Mouse (Mus musculus): Measurements from ENCODE around the gene Hsd17b11. TPM values are rescaled to one million over a fixed set of nuclear protein-coding genes. Genes with fewer than 3 reads are reported as not detected.

Gene Hsd17b11
- total RNA-seq (2021) (10 to 100 TPM; 67.2 to 69.0 TPM), polyA plus RNA-seq (2012; rRNA removed) (18.2 and 19.2 TPM in 2 replicates)
- long read RNA-seq, partial matches to known transcripts: 0 of 7 reads
- long read RNA-seq, other reads (novel, unspliced or antisense): 5 of 7 reads

DNA sequence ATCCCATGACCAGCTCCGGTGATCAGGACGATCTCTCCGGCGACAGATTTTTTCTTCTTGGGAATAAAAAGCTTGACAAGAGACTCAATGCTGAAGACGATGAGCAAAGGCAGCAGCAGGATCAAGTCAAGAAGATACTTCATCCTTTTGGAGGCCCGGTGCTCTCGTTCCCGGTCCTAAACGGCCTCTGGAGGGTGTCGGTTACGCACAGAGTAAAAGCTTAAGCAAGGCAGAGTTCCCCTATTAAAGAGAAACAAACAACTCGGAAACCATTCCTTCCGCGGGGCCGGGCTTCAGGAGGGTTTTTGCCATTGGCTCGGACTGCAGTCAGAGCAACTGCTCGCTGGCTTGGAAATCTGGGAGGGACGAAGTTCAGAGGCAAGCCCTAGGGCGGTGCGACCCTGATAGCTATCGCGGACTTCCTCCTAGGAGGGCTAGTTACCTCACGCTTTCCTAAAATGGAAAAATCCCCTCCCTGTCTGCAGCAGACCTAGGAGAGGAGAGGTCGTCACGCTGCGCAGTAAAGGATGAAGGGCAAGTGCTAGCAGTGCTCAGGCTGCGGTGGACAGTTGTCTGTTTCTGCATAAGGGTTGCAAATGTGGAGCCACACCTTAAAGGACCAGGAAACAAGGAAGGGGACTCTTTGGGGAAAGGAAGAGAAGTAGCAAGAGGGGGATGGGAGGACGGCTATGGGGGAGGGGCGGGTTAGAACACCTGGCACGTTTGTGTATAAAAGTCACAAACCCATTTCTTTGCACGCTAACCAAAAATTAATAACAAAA is at the start of gene Hsd17b11:
TSS of gene Hsd17b11 (minus strand) at position 323 of the 782 bp plus-strand sequence.
- DNase-seq: peak; percentile 94

- no peak for DNase-seq
Observed at GRCm38 (mm10) chr5:104071048-104071447, 49.3 kb upstream of the Hsd17b11 start.

GRCm38 (mm10) chr5:104068751-104069150 is 47.0 kb upstream of the Hsd17b11 start:
- peak; percentile 17 for DNase-seq

DNA sequence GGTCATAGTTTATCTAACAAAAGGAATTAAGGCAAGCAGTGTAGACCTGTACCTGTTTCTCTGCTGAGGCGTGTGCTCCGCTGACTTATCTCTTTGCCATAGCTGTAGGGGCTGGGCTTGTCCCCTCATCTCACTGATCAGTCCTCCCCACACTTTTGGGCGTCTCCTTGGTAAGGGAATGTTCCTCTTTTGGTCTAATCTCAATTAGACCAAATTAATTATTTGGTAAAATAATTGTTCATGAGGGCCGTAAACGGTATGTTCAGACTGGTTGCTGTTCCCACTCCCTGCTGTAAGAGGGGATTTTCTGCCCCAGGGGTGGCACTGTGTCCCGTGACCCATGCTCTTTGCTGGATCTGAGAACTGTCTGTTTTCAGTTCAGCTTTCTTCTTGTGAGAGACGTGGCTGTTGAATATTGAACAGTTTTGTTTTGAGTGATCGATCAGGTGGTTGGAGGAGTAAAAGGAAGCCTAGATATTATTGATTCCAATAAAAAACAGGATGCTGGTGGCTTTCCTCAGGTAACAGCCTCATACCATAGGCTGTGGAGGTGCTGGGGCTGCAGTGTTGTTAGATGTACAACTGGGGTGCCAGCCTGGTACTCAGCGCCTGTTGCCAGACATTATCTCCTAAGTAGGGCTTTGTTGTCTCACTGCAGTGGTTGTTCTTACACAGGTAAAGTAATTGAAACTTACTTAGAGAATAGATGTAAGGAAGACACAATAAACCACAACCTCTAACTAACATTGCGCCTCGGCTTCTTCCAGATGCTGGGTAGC is 41.2 kb upstream of the Hsd17b11 start:
- no peak for DNase-seq

- DNase-seq: no peak
Observed at GRCm38 (mm10) chr5:104061936-104062772, 40.4 kb upstream of the Hsd17b11 start.

GRCm38 (mm10) chr5:104060429-104060828 is 38.7 kb upstream of the Hsd17b11 start:
- no peak for DNase-seq

- no peak for DNase-seq
Observed at GRCm38 (mm10) chr5:104059628-104060027, 37.9 kb upstream of the Hsd17b11 start.

GRCm38 (mm10) chr5:104058021-104058420 is 36.3 kb upstream of the Hsd17b11 start:
- peak; percentile 50 for DNase-seq

- peak; percentile 53 for DNase-seq
Observed at GRCm38 (mm10) chr5:104056295-104056694, 34.6 kb upstream of the Hsd17b11 start.

GRCm38 (mm10) chr5:104055816-104056215 is 34.1 kb upstream of the Hsd17b11 start:
- DNase-seq: no peak

- no peak for DNase-seq
Observed at GRCm38 (mm10) chr5:104054938-104055337, 33.2 kb upstream of the Hsd17b11 start.

DNA sequence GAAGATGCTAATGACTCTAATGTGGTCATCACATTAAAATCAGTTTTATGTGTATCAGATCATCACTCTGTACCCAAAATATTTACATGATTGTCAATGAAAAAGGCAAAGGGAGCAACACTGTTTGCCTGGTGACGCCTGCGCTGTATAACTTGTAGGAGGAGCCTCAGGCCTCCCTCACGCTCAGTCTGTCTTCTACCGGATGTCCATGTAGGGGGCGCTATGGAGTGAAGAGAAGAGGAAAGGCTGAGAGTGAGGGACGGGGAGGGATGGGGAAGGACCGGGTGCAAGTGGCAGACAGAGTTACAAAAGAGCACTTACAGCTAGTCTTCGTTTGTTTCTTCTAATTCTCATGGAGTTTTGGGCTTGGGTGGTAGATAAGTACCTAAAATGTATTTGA is 31.2 kb upstream of the Hsd17b11 start:
- no peak for DNase-seq

DNA sequence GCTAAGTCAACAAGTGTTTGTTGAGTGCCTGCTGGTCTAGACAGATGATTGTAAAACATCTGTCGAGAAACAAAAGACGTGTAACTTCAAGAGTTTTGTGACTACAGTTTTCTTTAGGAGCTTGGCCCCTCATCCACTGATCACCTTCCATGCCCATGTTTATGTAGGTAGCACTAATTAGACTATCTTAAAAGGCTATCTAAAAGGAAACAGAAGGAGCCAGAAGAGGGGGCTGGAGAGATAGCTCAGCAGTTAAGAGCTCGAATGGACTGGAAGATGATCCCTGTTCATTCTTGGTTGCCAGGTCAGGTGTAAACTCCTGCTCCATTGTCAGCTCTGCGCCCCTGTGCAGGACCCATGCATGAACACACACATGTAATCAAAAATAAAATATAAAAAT is 26.4 kb upstream of the Hsd17b11 start:
- no peak for DNase-seq

- peak; percentile 33 for DNase-seq
Observed at GRCm38 (mm10) chr5:104047200-104048105, 25.7 kb upstream of the Hsd17b11 start.

GRCm38 (mm10) chr5:104046256-104047199 is 24.8 kb upstream of the Hsd17b11 start, which contains the start of gene Nudt9:
Gene Nudt9, plus strand, starts transcription at chr5:104046306.
- peak; percentile 99 for DNase-seq

GRCm38 (mm10) chr5:104043704-104044103 is 22.0 kb upstream of the Hsd17b11 start:
- DNase-seq: no peak

DNA sequence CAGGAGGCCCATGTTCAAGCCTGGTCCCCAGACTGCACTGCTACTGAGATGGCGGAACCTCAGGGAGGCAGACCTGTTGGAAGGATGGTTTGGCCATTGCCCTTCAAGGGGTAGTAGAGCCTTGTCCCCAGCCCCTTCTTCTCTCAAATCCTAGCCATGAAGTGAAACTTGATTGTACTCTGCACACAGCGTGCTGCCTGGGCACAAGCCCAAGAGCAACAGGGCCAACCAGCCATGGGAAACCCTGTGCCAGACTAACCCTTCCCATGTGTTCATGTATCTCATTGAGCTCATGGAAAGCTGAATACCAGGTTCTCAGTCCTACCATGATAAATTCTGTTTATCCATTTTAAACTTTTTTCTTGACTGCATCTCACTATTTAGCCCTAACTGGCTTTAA is 21.2 kb upstream of the Hsd17b11 start:
- no peak for DNase-seq

GRCm38 (mm10) chr5:104039154-104039932 is 17.6 kb upstream of the Hsd17b11 start:
- peak; percentile 49 for DNase-seq

DNA sequence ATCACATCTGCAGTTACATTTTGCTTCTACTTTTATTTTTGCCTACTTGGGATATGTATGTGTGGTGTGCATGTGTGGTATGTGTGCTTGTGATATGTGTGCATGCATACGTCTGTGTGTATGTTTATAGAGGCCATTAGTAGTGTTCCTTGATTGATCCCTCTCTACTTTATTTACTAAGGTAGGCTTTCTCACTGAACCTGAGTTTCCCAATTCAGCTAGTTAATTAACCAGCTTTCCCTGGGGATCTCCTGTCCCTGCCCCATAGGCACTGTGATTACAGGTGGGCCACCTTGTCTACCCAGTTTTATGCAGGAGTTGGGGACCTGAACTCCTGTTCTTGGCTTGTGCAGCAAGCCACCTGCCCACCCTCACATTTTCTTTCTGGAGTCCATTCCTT is 15.0 kb upstream of the Hsd17b11 start:
- no peak for DNase-seq

Data from adrenal gland, adult 2 months (tissue).